Mouse (Mus musculus): ENCODE results near the gene Ceacam12. TPM values are rescaled to one million over a fixed set of nuclear protein-coding genes. Genes with fewer than 3 reads are reported as not detected.
"Not testable (repeated sequence)": the region's sequence is repeated elsewhere in the genome, so short reads cannot be mapped to it uniquely, and the experiment has no call there.

Gene Ceacam12
- not detected in 2 replicates for polyA plus RNA-seq (2012; rRNA removed)

DNA sequence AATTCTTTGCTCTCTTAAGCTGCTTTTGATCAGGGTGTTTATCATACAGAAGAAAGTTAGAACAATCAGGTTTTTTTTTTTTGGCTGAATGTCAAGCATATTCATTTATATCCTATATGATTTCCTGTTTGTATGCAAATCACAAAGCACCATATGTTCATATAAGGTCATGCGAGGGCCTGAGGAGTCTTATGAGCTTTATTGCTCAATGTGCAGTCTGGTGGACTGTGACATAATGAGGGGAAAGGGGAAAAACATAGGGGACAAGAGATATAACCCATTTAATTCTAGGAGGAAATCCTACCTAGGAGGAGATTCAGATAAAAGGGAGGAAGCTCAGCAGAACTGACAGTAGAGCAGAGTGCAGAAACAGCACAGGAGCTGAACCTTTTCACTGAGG lies at the start of gene Ceacam12:
TSS of gene Ceacam12 (plus strand) at position 301 of the 400 bp plus-strand sequence.
- 48% methylated on average over 1 of the region's 1 CpGs for WGBS
- no peaks in the 10 kb centered on the region for H3K4me1 ChIP-seq (ENCODE audit: control insufficient read depth, insufficient read depth, low read length)
- no peak for DNase-seq
- TF ChIP-seq POLR2A (IDR thresholded peaks at IDR 0.05; ENCODE audit: borderline replicate concordance, insufficient read depth, low read length) (no peak), CTCF (IDR thresholded peaks at IDR 0.05; ENCODE audit: borderline replicate concordance, insufficient read depth, low read depth, low read length) (no peak)
- no peaks in the 10 kb centered on the region for H3K27me3 ChIP-seq (ENCODE audit: control insufficient read depth, insufficient read depth, low read length)
- no peak within 1 kb of the TSS for H3K27ac ChIP-seq (ENCODE audit: insufficient read depth, low read length)
- H3K4me3 ChIP-seq (replicated peaks; ENCODE audit: insufficient read depth, low read depth, low read length), result no peak within 1 kb of the TSS

- H3K27me3 ChIP-seq (ENCODE audit: control insufficient read depth, insufficient read depth, low read length); H3K4me3 ChIP-seq (replicated peaks; ENCODE audit: insufficient read depth, low read depth, low read length); H3K4me1 ChIP-seq (ENCODE audit: control insufficient read depth, insufficient read depth, low read length); DNase-seq; H3K27ac ChIP-seq (ENCODE audit: insufficient read depth, low read length): not testable (repeated sequence)
- 62% methylated on average over 1 of the region's 1 CpGs for WGBS
Measured at GRCm38 (mm10) chr7:18073821-18074220, 8.1 kb downstream of the Ceacam12 start.

DNA sequence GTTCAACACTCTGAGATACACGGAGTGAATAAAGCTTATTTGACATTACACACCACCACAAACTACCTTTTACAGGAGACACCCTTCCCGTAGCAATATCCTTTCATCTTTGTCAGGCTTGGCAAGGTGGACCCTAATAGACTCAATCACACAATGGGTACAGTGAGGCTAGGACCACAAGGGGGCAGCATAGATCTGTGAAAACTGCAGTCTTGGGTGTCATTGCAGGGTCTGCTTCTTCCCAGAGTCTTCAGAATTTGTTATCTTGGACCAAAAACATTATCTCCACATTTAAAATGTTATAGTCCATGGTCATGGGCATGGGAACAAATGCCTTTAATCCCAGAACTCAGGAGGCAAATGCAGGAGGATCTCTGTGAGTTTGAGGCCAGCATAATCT lies 35.1 kb downstream of the Ceacam12 start:
- Histone ChIP-seq H3K4me3 (replicated peaks; ENCODE audit: insufficient read depth, low read depth, low read length) (no peak overlapping the region), H3K27me3 (ENCODE audit: control insufficient read depth, insufficient read depth, low read length) (no peaks in the 10 kb centered on the region), H3K27ac (ENCODE audit: insufficient read depth, low read length) (no peak overlapping the region), H3K4me1 (ENCODE audit: control insufficient read depth, insufficient read depth, low read length) (no peaks in the 10 kb centered on the region)
- TF ChIP-seq CTCF (IDR thresholded peaks at IDR 0.05; ENCODE audit: borderline replicate concordance, insufficient read depth, low read depth, low read length), result no peak
- TF ChIP-seq POLR2A (IDR thresholded peaks at IDR 0.05; ENCODE audit: borderline replicate concordance, insufficient read depth, low read length), result no peak
- 40% methylated on average over 2 of the region's 2 CpGs for WGBS
- no peak for DNase-seq

Other genes with a start within 250 kb of the Ceacam12 start
- gene Gm5155, start 194.2 kb upstream of the Ceacam12 start, polyA plus RNA-seq (2012; rRNA removed), result 0.03 TPM in 1 of 2 replicates, not detected in the other
- gene Ceacam11, start 93.8 kb upstream of the Ceacam12 start, polyA plus RNA-seq (2012; rRNA removed), result 0.10 TPM in 1 of 2 replicates, not detected in the other
- not detected in 2 replicates for gene Ceacam13, start 56.0 kb upstream of the Ceacam12 start, polyA plus RNA-seq (2012; rRNA removed)
- gene Igfl3, start 110.6 kb downstream of the Ceacam12 start, polyA plus RNA-seq (2012; rRNA removed), result not detected in 2 replicates
- not detected in 2 replicates for gene Mill1, start 179.4 kb downstream of the Ceacam12 start, polyA plus RNA-seq (2012; rRNA removed)